Mouse (Mus musculus): ENCODE results near the gene Pole. TPM values are rescaled to one million over a fixed set of nuclear protein-coding genes. Genes with fewer than 3 reads are reported as not detected.

The Pole gene
- 1 to 10 TPM; 5.5 to 8.0 TPM for polyA plus RNA-seq (2017; shearing (Covaris generic))

GRCm38 (mm10) chr5:110285770-110286445, at the start of gene Pole, which contains the start of gene Pxmp2:
Gene Pole (plus strand): TSS chr5:110286306.
Gene Pxmp2 (minus strand): TSS chr5:110286186.

DNA sequence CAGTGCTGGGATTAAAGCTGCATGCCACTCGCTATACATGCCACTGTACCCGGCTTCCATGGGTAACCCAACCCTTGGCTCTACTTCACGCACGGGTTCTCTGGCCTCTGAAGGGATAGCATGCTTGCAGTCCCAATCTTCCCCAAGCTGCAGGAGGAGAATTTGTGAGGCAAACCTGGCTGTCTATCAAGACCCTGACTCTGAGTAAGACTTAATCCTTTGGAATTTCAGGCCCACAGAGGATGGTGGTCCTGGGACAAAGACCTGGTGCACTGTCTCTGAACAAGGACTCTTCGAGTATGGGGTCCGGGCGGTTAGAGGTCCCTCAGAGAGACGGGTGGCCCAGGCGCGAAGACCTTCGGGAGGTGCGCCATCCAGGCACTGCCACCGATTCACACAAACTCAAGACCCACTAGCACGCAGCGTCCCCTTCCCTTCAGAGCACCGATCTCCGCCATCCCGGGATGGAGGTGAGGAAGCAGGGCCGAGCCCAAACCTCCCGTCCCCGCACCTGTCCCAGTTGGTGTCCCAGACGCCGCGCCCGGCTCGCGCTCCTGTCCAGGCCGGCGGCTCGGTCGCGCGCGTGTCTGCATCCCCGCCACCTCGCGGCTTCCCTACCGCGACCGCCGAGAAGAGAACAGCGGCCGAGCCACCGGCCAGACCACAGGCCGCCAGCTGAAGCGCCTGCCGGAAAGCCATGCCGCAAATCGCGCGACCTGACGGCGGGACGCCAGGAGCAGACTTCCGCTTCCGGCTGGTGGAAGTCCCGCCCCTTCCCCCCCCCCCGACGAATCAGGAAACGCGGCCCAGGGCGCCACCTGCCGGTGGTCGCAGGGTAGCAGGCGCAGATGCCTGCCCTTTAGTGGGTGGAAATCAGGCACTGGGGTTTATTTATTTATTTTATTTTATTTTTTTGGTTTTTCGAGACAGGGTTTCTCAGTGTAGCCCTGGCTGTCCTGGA, 16.7 kb upstream of the Pole start, which contains the start of gene Pgam5:
TSS of gene Pgam5 (minus strand) at position 773 of the 961 bp plus-strand sequence.

GRCm38 (mm10) chr5:110342648-110343284, 56.7 kb downstream of the Pole start, which contains the start of gene P2rx2:
Gene P2rx2 (minus strand): TSS chr5:110343212.

GRCm38 (mm10) chr5:110344524-110344923, 58.4 kb downstream of the Pole start, which contains the start of gene Lrcol1:
Gene Lrcol1 (plus strand): TSS chr5:110344730.

Other genes with a start within 250 kb of the Pole start
- gene Gm17655, start 213.8 kb upstream of the Pole start, polyA plus RNA-seq (2017; shearing (Covaris generic)), result 10 to 100 TPM in 1 of 2 experiments, 1 to 10 TPM in 1; 9.2 to 11.5 TPM
- 1 to 10 TPM; 2.2 TPM for gene Gm35315, start 191.9 kb upstream of the Pole start, polyA plus RNA-seq (2017; shearing (Covaris generic))
- 1 to 10 TPM; 3.0 to 3.3 TPM for gene Plcxd1, start 186.3 kb upstream of the Pole start, polyA plus RNA-seq (2017; shearing (Covaris generic))
- 10 to 100 TPM; 54.7 to 58.9 TPM for gene Gtpbp6, start 178.1 kb upstream of the Pole start, polyA plus RNA-seq (2017; shearing (Covaris generic))
- gene Zfp605, start 176.2 kb upstream of the Pole start, polyA plus RNA-seq (2017; shearing (Covaris generic)), result 1 to 10 TPM; 3.8 TPM
- gene Chfr, start 150.5 kb upstream of the Pole start, polyA plus RNA-seq (2017; shearing (Covaris generic)), result 10 to 100 TPM; 82.8 to 85.1 TPM
- gene Golga3, start 109.6 kb upstream of the Pole start, polyA plus RNA-seq (2017; shearing (Covaris generic)), result 10 to 100 TPM; 22.5 to 25.0 TPM
- gene Ankle2, start 55.3 kb upstream of the Pole start, polyA plus RNA-seq (2017; shearing (Covaris generic)), result 10 to 100 TPM; 42.5 to 44.7 TPM
- 10 to 100 TPM; 52.1 to 68.5 TPM for gene Pgam5, start 16.4 kb upstream of the Pole start, polyA plus RNA-seq (2017; shearing (Covaris generic))
- 1 to 10 TPM; 2.1 to 6.4 TPM for gene Pxmp2, start 120 bp upstream of the Pole start, polyA plus RNA-seq (2017; shearing (Covaris generic))
- gene P2rx2, start 56.9 kb downstream of the Pole start, polyA plus RNA-seq (2017; shearing (Covaris generic)), result not detected
- not detected for gene Lrcol1, start 58.4 kb downstream of the Pole start, polyA plus RNA-seq (2017; shearing (Covaris generic))
- 10 to 100 TPM; 24.9 to 46.5 TPM for gene Fbrsl1, start 162.2 kb downstream of the Pole start, polyA plus RNA-seq (2017; shearing (Covaris generic))

All from activated CD4-positive, CD25-positive, alpha-beta regulatory T cell (primary cell).